In the genomic region with DNA sequence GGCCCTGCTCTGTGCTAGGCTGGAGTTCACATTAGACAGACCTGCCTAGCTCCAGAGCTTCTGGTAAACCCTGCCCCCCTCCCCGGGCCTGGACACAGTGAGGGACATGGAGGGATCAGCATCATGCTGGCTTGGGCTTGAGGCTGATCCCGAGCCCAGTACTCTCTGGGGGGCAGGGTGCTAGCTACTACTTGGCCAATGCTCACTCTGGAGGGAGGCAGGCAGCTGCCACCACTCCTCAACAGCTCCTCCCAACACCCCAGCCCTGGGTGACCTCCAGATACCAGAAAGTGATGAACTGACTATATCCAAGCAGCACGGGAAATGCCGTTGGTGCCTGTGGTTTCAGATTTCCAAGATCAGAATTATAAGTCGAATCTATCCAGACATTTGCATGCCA, we compare ENCODE assay signal across 12 mouse cellular contexts. TPM values are rescaled to one million over a fixed set of nuclear protein-coding genes. Genes with fewer than 3 reads are reported as not detected.
DNase-seq lines count a peak whose midpoint lies in the region; ATAC-seq and TF ChIP-seq lines count a peak whose summit lies in the region.
"Had no signal": no experiment of that assay in that cellular context is flagged by ENCODE, and none has a peak within 500 bp of the region (broad histone marks: within the 10 kb centered on the region; RNA-seq: fewer than 3 reads in every experiment).

No protein-coding gene starts in this region.

- H3K9me3 ChIP-seq in kidney, embryonic 14.5 days (ENCODE audit: control insufficient read depth, low read length): no peaks in the 10 kb centered on the region
- H3K9me3 ChIP-seq in lung, embryonic 15.5 days: no peaks in the 10 kb centered on the region
- H3K9me3 ChIP-seq in intestine, postnatal 0 days (ENCODE audit: control insufficient read depth): no peaks in the 10 kb centered on the region

- H3K27me3 ChIP-seq in kidney, embryonic 14.5 days (ENCODE audit: control insufficient read depth, insufficient read depth, low read length): peaks cover 19% of the 10 kb centered on the region
- peaks cover 13% of the 10 kb centered on the region; the same call in 1 of the 2 replicates for H3K27me3 ChIP-seq in lung, embryonic 15.5 days
- peaks cover 13% of the 10 kb centered on the region for H3K27me3 ChIP-seq in intestine, postnatal 0 days (replicated peaks; ENCODE audit: control insufficient read depth, insufficient read depth, low read length)

- no peak overlapping the region for H3K27ac ChIP-seq in kidney, embryonic 14.5 days (ENCODE audit: low read depth, low read length)
- H3K27ac ChIP-seq in lung, embryonic 15.5 days: peak overlapping the region; percentile 85
- no peak overlapping the region for H3K27ac ChIP-seq in intestine, postnatal 0 days (ENCODE audit: low read depth, low read length)

- peak; percentile 53; the same call in 1 of the 2 replicates for ATAC-seq in kidney, embryonic 14.5 days (ENCODE audit: low FRiP score, low TSS enrichment)
- peak; percentile 95 for ATAC-seq in lung, embryonic 15.5 days (ENCODE audit: borderline replicate concordance, extremely low read depth, low FRiP score, low TSS enrichment)
- ATAC-seq in intestine, postnatal 0 days: no peak

- no peak for TF ChIP-seq CTCF in intestine, postnatal 0 days (IDR thresholded peaks at IDR 0.05; ENCODE audit: low read depth)

- intact Hi-C loops in gastrocnemius, postnatal 14 days (cut with DNase I; ENCODE audit: low total_unique reads): no loop called here

- 29% methylated on average over 5 of the region's 5 CpGs for WGBS in kidney, embryonic 14.5 days
- WGBS in lung, embryonic 15.5 days: 7% methylated on average over 5 of the region's 5 CpGs
- WGBS in intestine, postnatal 0 days: 44% methylated on average over 5 of the region's 5 CpGs

- H3K4me3 ChIP-seq in kidney, embryonic 14.5 days (ENCODE audit: low read length): no peak overlapping the region
- H3K4me3 ChIP-seq in lung, embryonic 15.5 days: no peak overlapping the region
- H3K4me3 ChIP-seq in intestine, postnatal 0 days (ENCODE audit: low read depth, low read length): no peak overlapping the region
- H3K4me3 ChIP-seq: erythroblast, embryonic 14.5 days had no signal

- no peaks in the 10 kb centered on the region for H3K36me3 ChIP-seq in kidney, embryonic 14.5 days (ENCODE audit: control insufficient read depth, insufficient read depth, low read length)
- no peaks in the 10 kb centered on the region for H3K36me3 ChIP-seq in lung, embryonic 15.5 days
- no peaks in the 10 kb centered on the region for H3K36me3 ChIP-seq in intestine, postnatal 0 days (ENCODE audit: control insufficient read depth, insufficient read depth)

- no peak overlapping the region for H3K4me2 ChIP-seq in kidney, embryonic 14.5 days (replicated peaks; ENCODE audit: low read depth, low read length)
- H3K4me2 ChIP-seq in lung, embryonic 15.5 days: peak overlapping the region; percentile 22; the same call in 1 of the 2 replicates
- H3K4me2 ChIP-seq in intestine, postnatal 0 days (replicated peaks; ENCODE audit: low read depth): no peak overlapping the region
- H3K4me2 ChIP-seq: liver, embryonic 11.5 days had no signal

- no peaks in the 10 kb centered on the region for H3K4me1 ChIP-seq in kidney, embryonic 14.5 days (ENCODE audit: control insufficient read depth, insufficient read depth, low read length)
- peaks cover 14% of the 10 kb centered on the region for H3K4me1 ChIP-seq in lung, embryonic 15.5 days
- H3K4me1 ChIP-seq in intestine, postnatal 0 days (replicated peaks; ENCODE audit: control insufficient read depth, insufficient read depth, low read length): no peaks in the 10 kb centered on the region

- peak; percentile 26 for DNase-seq in gastrocnemius, postnatal 14 days
- DNase-seq in gastrocnemius, adult 8-10 months (ENCODE audit: low spot score in 2 of 2): no peak
- peak; percentile 59 for DNase-seq in NIH3T3 (ENCODE audit: low read depth)
- no peak for DNase-seq in adipocyte (ENCODE audit: low spot score)
- no peak for DNase-seq in liver
- DNase-seq: cerebellum, adult 2 months; midbrain, embryonic 14.5 days had no signal

- no peak overlapping the region for H3K9ac ChIP-seq in kidney, embryonic 14.5 days (ENCODE audit: low read depth, low read length)
- H3K9ac ChIP-seq in lung, embryonic 15.5 days: no peak overlapping the region
- no peak overlapping the region for H3K9ac ChIP-seq in intestine, postnatal 0 days (ENCODE audit: low read depth, low read length)

RNA-seq across cellular contexts. Expression of gene Ttc1, which starts 25.9 kb away (rescaled TPM):
- total RNA-seq in gastrocnemius, postnatal 14 days (2021): 10 to 100 TPM; 41.3 to 43.0 TPM
- total RNA-seq in gastrocnemius, adult 8-10 months (2022): 10 to 100 TPM; 71.3 to 76.4 (median 73.0) TPM
- polyA plus RNA-seq in kidney, embryonic 14.5 days (2014; fragmentation: Nextera tagmentation; extraction: Ambion mirVana): 79.2 and 82.2 TPM in 2 replicates
- 64.7 and 64.8 TPM in 2 replicates for polyA plus RNA-seq in lung, embryonic 15.5 days (2015; fragmentation: Nextera tagmentation; extraction: Ambion mirVana)
- polyA plus RNA-seq in intestine, postnatal 0 days (2015; fragmentation: Nextera tagmentation; extraction: Ambion mirVana): 54.6 and 58.3 TPM in 2 replicates

Comparison
In these comparisons a context has a peak if more than half of its experiments do, and no peak if none do; other contexts are left out.
1. DNase-seq: peak in gastrocnemius, postnatal 14 days (single experiment) and NIH3T3 (single experiment); none in gastrocnemius, adult 8-10 months (0 of 2), adipocyte (single experiment) and liver (single experiment).